In genomic region chr2:10816374-10816773, GRCm38 (mm10) we compare ENCODE assay signal across 17 mouse cellular contexts.
DNase-seq lines count a peak whose midpoint lies in the region; ATAC-seq and TF ChIP-seq lines count a peak whose summit lies in the region.
"Had no signal": no experiment of that assay in that cellular context is flagged by ENCODE, and none has a peak within 500 bp of the region (broad histone marks: within the 10 kb centered on the region; RNA-seq: fewer than 3 reads in every experiment).

No protein-coding gene starts in this region.

- no peak overlapping the region for H3K4me3 ChIP-seq in hindbrain, postnatal 0 days (ENCODE audit: low read length)
- H3K4me3 ChIP-seq in hindbrain, embryonic 13.5 days = no peak overlapping the region
- H3K4me3 ChIP-seq in midbrain, postnatal 0 days (ENCODE audit: low read depth, low read length) = no peak overlapping the region
- H3K4me3 ChIP-seq in midbrain, embryonic 13.5 days (replicated peaks) = no peak overlapping the region
- H3K4me3 ChIP-seq in MEL (ENCODE audit: control insufficient read depth in 1 of 2, insufficient read depth in 1 of 2, low read depth in 2 of 2, low read length in 2 of 2) = no peak overlapping the region
- H3K4me3 ChIP-seq in forebrain, embryonic 13.5 days = no peak overlapping the region
- H3K4me3 ChIP-seq: left cerebral cortex, adult 2 months had no signal

- DNase-seq in hindbrain, postnatal 0 days (ENCODE audit: low spot score) = peak; percentile 10
- no peak for DNase-seq in midbrain, postnatal 0 days (ENCODE audit: low spot score)
- peak; percentile 1 for DNase-seq in MEL (ENCODE audit: low read depth, low spot score)
- DNase-seq in naive thymus-derived CD4-positive, alpha-beta T cell, adult 2 months (ENCODE audit: low read depth) = peak; percentile 14
- no peak for DNase-seq in adrenal gland, postnatal 4 days (ENCODE audit: low spot score in 2 of 2)
- DNase-seq: adrenal gland, postnatal 25 days; heart, adult 18-20 months; heart, postnatal 10 days; lung, postnatal 10 days; right cerebral cortex, postnatal 25 days had no signal

- no peak overlapping the region for H3K4me2 ChIP-seq in hindbrain, postnatal 0 days (ENCODE audit: low read depth, low read length)
- H3K4me2 ChIP-seq in hindbrain, embryonic 13.5 days = no peak overlapping the region
- H3K4me2 ChIP-seq in midbrain, postnatal 0 days (ENCODE audit: low read depth, low read length, poor library complexity, severe bottlenecking) = no peak overlapping the region
- no peak overlapping the region for H3K4me2 ChIP-seq in midbrain, embryonic 13.5 days (replicated peaks)
- H3K4me2 ChIP-seq in forebrain, embryonic 13.5 days = no peak overlapping the region
- H3K4me2 ChIP-seq: midbrain, embryonic 11.5 days had no signal

- 44% methylated on average over 2 of the region's 2 CpGs for WGBS in hindbrain, postnatal 0 days
- WGBS in hindbrain, embryonic 13.5 days = 20% methylated on average over 2 of the region's 2 CpGs
- WGBS in midbrain, postnatal 0 days = 22% methylated on average over 2 of the region's 2 CpGs
- 28% methylated on average over 2 of the region's 2 CpGs for WGBS in midbrain, embryonic 13.5 days
- WGBS in forebrain, embryonic 13.5 days = 38% methylated on average over 2 of the region's 2 CpGs

- no peaks in the 10 kb centered on the region for H3K36me3 ChIP-seq in hindbrain, postnatal 0 days (ENCODE audit: insufficient read depth, low read length)
- H3K36me3 ChIP-seq in hindbrain, embryonic 13.5 days = no peaks in the 10 kb centered on the region
- no peaks in the 10 kb centered on the region for H3K36me3 ChIP-seq in midbrain, postnatal 0 days (ENCODE audit: insufficient read depth, low read length)
- H3K36me3 ChIP-seq in midbrain, embryonic 13.5 days = no peaks in the 10 kb centered on the region
- no peaks in the 10 kb centered on the region for H3K36me3 ChIP-seq in MEL (ENCODE audit: control insufficient read depth in 1 of 2, insufficient read depth in 2 of 2, low read length in 2 of 2)
- no peaks in the 10 kb centered on the region for H3K36me3 ChIP-seq in forebrain, embryonic 13.5 days (ENCODE audit: poor library complexity, severe bottlenecking)

- no peak for TF ChIP-seq EP300 in MEL (IDR thresholded peaks at IDR 0.05; ENCODE audit: low read depth in 1 of 2, low read length in 2 of 2)

- TF ChIP-seq RAD21 in MEL (IDR thresholded peaks at IDR 0.05; ENCODE audit: low read depth, low read length) = no peak

- H3K27ac ChIP-seq in hindbrain, postnatal 0 days = no peak overlapping the region
- H3K27ac ChIP-seq in hindbrain, embryonic 13.5 days = no peak overlapping the region
- no peak overlapping the region for H3K27ac ChIP-seq in midbrain, postnatal 0 days (ENCODE audit: low read depth, low read length)
- no peak overlapping the region for H3K27ac ChIP-seq in midbrain, embryonic 13.5 days
- no peak overlapping the region for H3K27ac ChIP-seq in MEL (ENCODE audit: control insufficient read depth, low read depth, low read length)
- no peak overlapping the region for H3K27ac ChIP-seq in forebrain, embryonic 13.5 days
- H3K27ac ChIP-seq: left cerebral cortex, adult 2 months had no signal

- H3K9me3 ChIP-seq in hindbrain, postnatal 0 days (ENCODE audit: low read length) = no peaks in the 10 kb centered on the region
- no peaks in the 10 kb centered on the region for H3K9me3 ChIP-seq in hindbrain, embryonic 13.5 days
- H3K9me3 ChIP-seq in midbrain, postnatal 0 days (ENCODE audit: low read length) = no peaks in the 10 kb centered on the region
- H3K9me3 ChIP-seq in midbrain, embryonic 13.5 days = no peaks in the 10 kb centered on the region
- H3K9me3 ChIP-seq in MEL (replicated peaks; ENCODE audit: insufficient read depth, low read length) = no peaks in the 10 kb centered on the region
- no peaks in the 10 kb centered on the region for H3K9me3 ChIP-seq in forebrain, embryonic 13.5 days (replicated peaks)

- no peak overlapping the region for H3K9ac ChIP-seq in hindbrain, postnatal 0 days (replicated peaks; ENCODE audit: low read length)
- no peak overlapping the region for H3K9ac ChIP-seq in hindbrain, embryonic 13.5 days
- H3K9ac ChIP-seq in midbrain, postnatal 0 days (replicated peaks; ENCODE audit: low read length, poor library complexity, severe bottlenecking) = no peak overlapping the region
- no peak overlapping the region for H3K9ac ChIP-seq in midbrain, embryonic 13.5 days (replicated peaks)
- no peak overlapping the region for H3K9ac ChIP-seq in MEL (ENCODE audit: control insufficient read depth, low read depth, low read length, poor library complexity, severe bottlenecking)
- no peak overlapping the region for H3K9ac ChIP-seq in forebrain, embryonic 13.5 days

- no peak for ATAC-seq in hindbrain, postnatal 0 days
- no peak for ATAC-seq in hindbrain, embryonic 13.5 days (ENCODE audit: low FRiP score)
- ATAC-seq in midbrain, postnatal 0 days (ENCODE audit: low FRiP score) = no peak
- ATAC-seq in midbrain, embryonic 13.5 days = no peak
- no peak for ATAC-seq in forebrain, embryonic 13.5 days
- ATAC-seq: forebrain, embryonic 14.5 days; inflammation-experienced regulatory T-cells, adult 6 months had no signal

- no peak for TF ChIP-seq POLR2A in MEL (IDR thresholded peaks at IDR 0.05; ENCODE audit: control insufficient read depth in 1 of 2, insufficient read depth in 1 of 2, low read depth in 1 of 2, low read length in 2 of 2, poor library complexity in 1 of 2)

- peak; percentile 29; the same call in 1 of the 2 replicates for TF ChIP-seq CTCF in hindbrain, postnatal 0 days (IDR thresholded peaks at IDR 0.05; ENCODE audit: low read depth)
- TF ChIP-seq CTCF in midbrain, postnatal 0 days (IDR thresholded peaks at IDR 0.05) = peak; percentile 34
- TF ChIP-seq CTCF in MEL (IDR thresholded peaks at IDR 0.05 in 2 of 3, conservative IDR thresholded peaks at IDR 0.05 in 1 of 3; ENCODE audit: control insufficient read depth in 1 of 3, insufficient read depth in 1 of 3, low read depth in 2 of 3, low read length in 3 of 3, poor library complexity in 1 of 3, severe bottlenecking in 1 of 3) = peak in 2 of 3 experiments; percentile 7 to 18; a peak in 2 of 6 replicates

- no peaks in the 10 kb centered on the region for H3K4me1 ChIP-seq in hindbrain, postnatal 0 days (ENCODE audit: insufficient read depth, low read length)
- H3K4me1 ChIP-seq in hindbrain, embryonic 13.5 days (replicated peaks) = no peaks in the 10 kb centered on the region
- H3K4me1 ChIP-seq in midbrain, postnatal 0 days (ENCODE audit: insufficient read depth, low read length) = no peaks in the 10 kb centered on the region
- no peaks in the 10 kb centered on the region for H3K4me1 ChIP-seq in midbrain, embryonic 13.5 days (replicated peaks)
- H3K4me1 ChIP-seq in MEL (ENCODE audit: control insufficient read depth in 1 of 2, insufficient read depth in 2 of 2, low read length in 2 of 2) = no peaks in the 10 kb centered on the region
- H3K4me1 ChIP-seq in forebrain, embryonic 13.5 days = no peaks in the 10 kb centered on the region

- no peaks in the 10 kb centered on the region for H3K27me3 ChIP-seq in hindbrain, postnatal 0 days (ENCODE audit: insufficient read depth, low read length)
- no peaks in the 10 kb centered on the region for H3K27me3 ChIP-seq in hindbrain, embryonic 13.5 days
- no peaks in the 10 kb centered on the region for H3K27me3 ChIP-seq in midbrain, postnatal 0 days (ENCODE audit: insufficient read depth, low read length)
- H3K27me3 ChIP-seq in midbrain, embryonic 13.5 days = no peaks in the 10 kb centered on the region
- H3K27me3 ChIP-seq in MEL (ENCODE audit: control insufficient read depth in 1 of 2, insufficient read depth in 2 of 2, low read length in 2 of 2) = no peaks in the 10 kb centered on the region
- H3K27me3 ChIP-seq in forebrain, embryonic 13.5 days = no peaks in the 10 kb centered on the region

- H3K79me2 ChIP-seq in MEL (ENCODE audit: control insufficient read depth, insufficient read depth, low read length, poor library complexity) = no peaks in the 10 kb centered on the region

TF ChIP-seq in MEL, 35 proteins besides CTCF, POLR2A, EP300 and RAD21:
- TF ChIP-seq SIN3A (IDR thresholded peaks at IDR 0.05; ENCODE audit: low read length) (no peak), TAL1 (IDR thresholded peaks at IDR 0.05; ENCODE audit: low read length) (no peak), USF2 (IDR thresholded peaks at IDR 0.05; ENCODE audit: borderline replicate concordance in 1 of 2, insufficient read depth in 1 of 2, low read depth in 1 of 2, low read length in 2 of 2) (no peak), USF1 (IDR thresholded peaks at IDR 0.05; ENCODE audit: low read depth, low read length) (no peak), HCFC1 (IDR thresholded peaks at IDR 0.05; ENCODE audit: low read depth, low read length) (no peak), MAFK (IDR thresholded peaks at IDR 0.05; ENCODE audit: borderline replicate concordance, low read depth, low read length) (no peak)

Comparison
In these comparisons a context has a peak if more than half of its experiments do, and no peak if none do; other contexts are left out.
1. DNase-seq: peak in hindbrain, postnatal 0 days (single experiment), MEL (single experiment) and naive thymus-derived CD4-positive, alpha-beta T cell, adult 2 months (single experiment); none in midbrain, postnatal 0 days (single experiment) and adrenal gland, postnatal 4 days (0 of 2).
2. Peak in every context shown above with its lines, with median percentiles within 50 percentile points of each other: CTCF ChIP-seq.